Mouse (Mus musculus): ENCODE data around the gene Ckap2. TPM values are rescaled to one million over a fixed set of nuclear protein-coding genes. Genes with fewer than 3 reads are reported as not detected.
"Not testable (repeated sequence)": the region's sequence is repeated elsewhere in the genome, so short reads cannot be mapped to it uniquely, and the experiment has no call there.

Gene Ckap2
- total RNA-seq, 2 experiments from 2014 or later, result 12.7 to 13.0 TPM

DNA sequence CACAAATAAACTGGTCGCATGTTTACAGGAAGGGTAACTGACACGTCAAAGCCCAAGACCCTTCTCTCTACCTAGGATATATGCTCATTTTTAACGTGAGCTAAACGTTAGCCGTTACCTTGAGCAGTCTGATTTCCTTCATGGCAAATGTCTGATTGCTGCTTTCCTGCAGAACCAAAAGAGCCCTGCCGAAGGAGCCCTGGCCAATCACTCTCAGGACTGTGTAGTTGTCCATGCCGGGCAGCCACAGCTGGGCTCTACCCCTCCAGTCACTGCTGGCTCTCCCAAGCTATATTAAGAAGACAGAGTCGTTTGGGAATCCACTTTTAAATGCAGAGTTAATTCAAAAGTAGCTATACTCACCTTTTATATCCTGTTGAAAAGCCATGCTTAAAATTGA lies 23.4 kb downstream of the Ckap2 start:
- DNase-seq, result no peak
- intact Hi-C loops (cut with DNase I), result no loop called here

DNA sequence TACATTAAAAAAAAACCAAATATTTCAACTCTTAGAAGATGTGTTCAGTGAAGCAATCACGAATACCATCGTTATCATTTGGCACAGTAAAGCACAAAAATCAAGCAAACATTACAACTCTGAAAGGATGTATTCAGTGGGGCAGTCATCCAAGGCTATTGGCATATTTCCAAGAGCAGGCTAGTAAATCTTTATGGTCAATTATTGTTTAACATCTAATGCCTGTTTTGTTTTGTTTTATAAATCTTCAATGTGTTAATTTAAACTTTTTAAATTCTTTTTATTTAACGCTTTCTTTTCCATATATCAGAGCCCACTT lies 35.3 kb downstream of the Ckap2 start:
- intact Hi-C loops (cut with DNase I), result no loop called here
- peak in 1 of 2 experiments; percentile 11 for DNase-seq

- intact Hi-C loops (cut with DNase I), result no loop called here
- DNase-seq, result no peak
Measured at GRCm38 (mm10) chr8:22149643-22150344, 35.8 kb downstream of the Ckap2 start.

- no peak for DNase-seq
- intact Hi-C loops (cut with DNase I), result no loop called here
Measured at GRCm38 (mm10) chr8:22148367-22148740, 37.3 kb downstream of the Ckap2 start.

DNA sequence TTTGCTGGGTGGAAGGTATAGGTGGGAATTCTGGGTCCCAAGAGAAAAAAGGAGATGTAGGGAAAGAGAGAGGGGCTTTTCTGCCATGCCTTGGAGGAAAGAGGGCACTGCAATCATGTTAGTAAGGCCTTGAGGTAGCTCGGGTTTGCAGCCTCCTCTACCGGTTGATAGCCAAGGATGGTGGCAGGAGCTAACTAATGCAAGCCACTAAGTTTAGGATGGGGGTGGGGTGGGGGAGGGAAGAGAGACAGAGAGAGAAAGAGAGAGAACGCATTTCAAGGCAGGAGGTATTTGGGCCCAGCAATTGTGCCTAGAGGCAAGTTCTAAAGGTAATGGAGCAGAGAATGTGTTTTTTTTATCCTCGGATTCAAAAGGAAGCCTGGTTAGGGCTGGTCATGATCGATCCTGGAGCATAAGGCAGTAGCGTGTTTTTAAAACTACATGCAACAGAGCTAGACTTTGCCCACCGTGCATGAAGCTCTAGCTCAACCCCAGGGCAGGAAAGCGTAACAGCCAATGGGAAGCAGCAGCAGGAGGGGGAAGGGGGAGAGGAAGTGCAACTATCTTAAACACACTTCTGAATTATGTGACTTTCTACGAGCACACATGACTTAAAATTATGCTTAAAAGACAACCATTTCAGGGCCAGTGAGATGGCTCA lies 37.8 kb downstream of the Ckap2 start:
- intact Hi-C loops (cut with DNase I), result no loop called here
- DNase-seq, result no peak

DNA sequence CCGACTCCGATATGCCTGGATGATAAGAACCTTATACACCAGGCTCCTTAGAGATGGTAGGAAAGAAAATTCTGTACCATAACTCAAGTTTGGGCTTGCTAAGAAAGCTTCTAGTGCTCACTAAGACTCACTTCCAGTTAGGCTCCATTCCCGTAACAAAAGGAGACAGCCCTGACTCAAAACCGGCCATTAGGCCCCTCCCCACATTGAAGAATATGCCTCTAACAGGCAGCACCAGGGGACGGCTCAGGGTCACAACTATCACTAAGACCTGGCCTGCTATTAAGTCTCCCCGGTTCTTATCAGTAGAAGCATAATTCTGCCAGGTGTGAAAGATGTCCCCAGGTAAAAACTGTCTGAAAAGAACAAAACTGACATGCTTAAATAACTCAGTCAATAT lies 39.8 kb downstream of the Ckap2 start:
- no peak for DNase-seq
- intact Hi-C loops (cut with DNase I), result no loop called here

GRCm38 (mm10) chr8:22143764-22144491 lies 41.7 kb downstream of the Ckap2 start:
- intact Hi-C loops (cut with DNase I), result no loop called here
- no peak for DNase-seq

- no peak for DNase-seq
- intact Hi-C loops (cut with DNase I), result no loop called here
Measured at GRCm38 (mm10) chr8:22142592-22142991, 43.0 kb downstream of the Ckap2 start.

DNA sequence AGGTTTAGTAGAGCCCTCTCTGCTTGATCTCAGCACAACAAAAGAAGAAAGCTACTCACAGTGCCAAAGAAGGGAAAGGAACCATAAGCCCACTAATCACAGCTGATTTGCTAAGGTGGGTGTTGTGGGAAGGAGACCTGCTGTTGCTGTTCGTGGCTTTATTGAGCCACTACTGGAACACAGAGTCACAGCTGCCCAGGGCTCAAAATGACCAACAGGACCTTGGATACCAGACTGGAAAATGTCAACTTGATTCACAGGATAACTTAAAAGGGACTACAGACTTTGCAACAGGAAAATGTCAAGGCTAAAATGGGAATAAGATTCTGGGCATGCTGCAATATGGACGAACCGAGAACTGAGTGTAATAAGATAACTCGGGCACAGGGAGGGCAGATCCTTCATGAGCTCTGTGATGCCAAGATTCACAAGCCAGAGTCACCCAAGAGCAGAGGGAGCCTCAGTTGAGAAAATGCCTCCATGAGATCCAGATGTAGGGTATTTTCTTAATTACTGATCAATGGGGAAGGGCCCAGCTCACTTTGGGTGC lies 43.7 kb downstream of the Ckap2 start:
- DNase-seq, result no peak
- intact Hi-C loops (cut with DNase I), result no loop called here

GRCm38 (mm10) chr8:22136462-22136861 lies 49.2 kb downstream of the Ckap2 start:
- intact Hi-C loops (cut with DNase I), result not testable (repeated sequence)
- DNase-seq, result peak; percentile 51 to 61

DNA sequence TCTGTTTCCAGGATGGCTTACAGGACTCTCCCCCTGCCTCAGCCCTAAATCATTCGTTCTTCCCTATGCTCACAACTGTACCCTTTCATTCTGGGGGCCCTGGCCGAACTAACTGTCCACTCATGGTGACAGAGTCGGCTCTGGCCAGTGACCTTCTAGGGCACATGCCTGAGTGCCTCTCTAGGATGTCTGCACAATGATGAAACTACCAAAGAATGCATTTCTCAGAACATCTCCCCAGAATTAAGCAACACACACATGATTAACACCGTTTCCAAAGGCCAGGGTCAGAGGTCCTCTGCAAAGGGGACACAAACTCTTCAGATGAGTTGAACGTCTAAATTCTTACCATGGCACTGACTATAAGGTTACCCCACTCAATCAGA lies 50.9 kb downstream of the Ckap2 start:
- DNase-seq, result no peak
- intact Hi-C loops (cut with DNase I), result no loop called here

- no peak for DNase-seq
- intact Hi-C loops (cut with DNase I), result no loop called here
Measured at GRCm38 (mm10) chr8:22134078-22134749, 51.4 kb downstream of the Ckap2 start.

DNA sequence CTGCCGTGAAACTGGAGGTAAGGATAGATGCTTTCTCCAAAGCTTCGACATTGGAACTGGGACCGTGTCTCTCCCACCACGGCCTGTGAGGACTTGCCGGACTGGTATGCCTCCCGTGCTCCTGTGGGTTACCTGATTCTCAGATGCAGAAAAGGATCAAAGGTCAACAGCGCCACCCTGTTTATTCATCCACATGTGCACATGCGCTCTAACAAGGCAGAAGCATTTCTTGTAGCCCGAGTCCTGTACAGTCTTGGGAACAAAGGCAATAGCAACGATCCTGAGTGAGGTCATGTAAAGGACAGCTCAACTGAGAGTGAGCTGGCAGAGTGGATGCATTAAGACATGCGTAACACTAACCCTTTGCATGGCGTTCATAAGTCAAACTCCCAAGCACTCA lies 53.6 kb downstream of the Ckap2 start:
- DNase-seq, result no peak
- intact Hi-C loops (cut with DNase I), result no loop called here

- DNase-seq, result peak; percentile 13 to 35
- intact Hi-C loops (cut with DNase I), result no loop called here
Measured at GRCm38 (mm10) chr8:22124220-22125152, 61.1 kb downstream of the Ckap2 start, which contains the start of gene Nek5. Gene Nek5, minus strand, starts transcription at chr8:22125053.

Other genes with a start within 250 kb of the Ckap2 start
- gene Defb35, start 247.5 kb downstream of the Ckap2 start, total RNA-seq (2021), result not detected
- not detected for gene Defb13, start 239.1 kb downstream of the Ckap2 start, total RNA-seq (2021)
- not detected for gene Fam90a1a, start 227.1 kb downstream of the Ckap2 start, total RNA-seq (2021)
- not detected for gene Ccdc70, start 216.0 kb downstream of the Ckap2 start, total RNA-seq (2021)
- gene Atp7b, start 125.5 kb downstream of the Ckap2 start, total RNA-seq (2021), result under 1 TPM; 0.15 to 0.31 TPM
- 10 to 100 TPM; 11.0 to 14.1 TPM for gene Alg11, start 125.1 kb downstream of the Ckap2 start, total RNA-seq (2021)
- gene Nek5, start 60.8 kb downstream of the Ckap2 start, total RNA-seq (2021), result not detected
- 1 to 10 TPM; 1.9 to 2.1 TPM for gene Nek3, start 19.4 kb downstream of the Ckap2 start, total RNA-seq (2021)
- 10 to 100 TPM; 28.5 to 31.3 TPM for gene Vps36, start 7.0 kb upstream of the Ckap2 start, total RNA-seq (2021)
- gene Thsd1, start 41.5 kb upstream of the Ckap2 start, total RNA-seq (2021), result 10 to 100 TPM; 13.5 to 14.9 TPM
- gene Tpte, start 97.6 kb upstream of the Ckap2 start, total RNA-seq (2021), result not detected
- gene Slc25a15, start 212.8 kb upstream of the Ckap2 start, total RNA-seq (2021), result 10 to 100 TPM; 12.8 to 13.7 TPM
- 10 to 100 TPM; 53.9 to 54.4 TPM for gene Mrps31, start 225.5 kb upstream of the Ckap2 start, total RNA-seq (2021)